Mouse (Mus musculus): ENCODE measurements at regions not wholly inside any gene's neighbourhood (a gene's known extent, or its start where the extent isn't known, plus 50 kb on each side); places are given as distances from the start of the nearest gene placed in this dataset.

GRCm38 (mm10) chr1:98192671-98193070 lies 97.2 kb upstream of the Pam start:
- Histone ChIP-seq H3K9me3 (no peaks in the 10 kb centered on the region), H3K4me3 (no peak overlapping the region), H3K9ac (no peak overlapping the region), H3K4me1 (peaks cover 20% of the 10 kb centered on the region), H3K27me3 (replicated peaks) (no peaks in the 10 kb centered on the region), H3K36me3 (no peaks in the 10 kb centered on the region), H3K27ac (no peak overlapping the region), H3K4me2 (replicated peaks) (no peak overlapping the region)
- WGBS, result 65% methylated on average over 4 of the region's 4 CpGs
- ATAC-seq (ENCODE audit: low FRiP score, low read depth), result no peak

GRCm38 (mm10) chr1:98192044-98192484 lies 96.6 kb upstream of the Pam start:
- no peak overlapping the region for H3K4me3 ChIP-seq
- no peak overlapping the region for H3K9ac ChIP-seq
- H3K4me2 ChIP-seq (replicated peaks), result no peak overlapping the region
- 52% methylated on average over 8 of the region's 8 CpGs for WGBS
- no peak for ATAC-seq (ENCODE audit: low FRiP score, low read depth)
- no peak overlapping the region for H3K27ac ChIP-seq
- H3K4me1 ChIP-seq, result peaks cover 20% of the 10 kb centered on the region
- no peaks in the 10 kb centered on the region for H3K27me3 ChIP-seq (replicated peaks)
- no peaks in the 10 kb centered on the region for H3K9me3 ChIP-seq
- H3K36me3 ChIP-seq, result no peaks in the 10 kb centered on the region

GRCm38 (mm10) chr1:98191331-98191730 lies 95.9 kb upstream of the Pam start:
- Histone ChIP-seq H3K36me3 (no peaks in the 10 kb centered on the region), H3K4me3 (no peak overlapping the region), H3K9me3 (no peaks in the 10 kb centered on the region), H3K27ac (no peak overlapping the region), H3K4me2 (replicated peaks) (no peak overlapping the region), H3K27me3 (replicated peaks) (no peaks in the 10 kb centered on the region), H3K4me1 (peaks cover 20% of the 10 kb centered on the region), H3K9ac (no peak overlapping the region)
- WGBS, result 30% methylated on average over 2 of the region's 2 CpGs
- no peak for ATAC-seq (ENCODE audit: low FRiP score, low read depth)

DNA sequence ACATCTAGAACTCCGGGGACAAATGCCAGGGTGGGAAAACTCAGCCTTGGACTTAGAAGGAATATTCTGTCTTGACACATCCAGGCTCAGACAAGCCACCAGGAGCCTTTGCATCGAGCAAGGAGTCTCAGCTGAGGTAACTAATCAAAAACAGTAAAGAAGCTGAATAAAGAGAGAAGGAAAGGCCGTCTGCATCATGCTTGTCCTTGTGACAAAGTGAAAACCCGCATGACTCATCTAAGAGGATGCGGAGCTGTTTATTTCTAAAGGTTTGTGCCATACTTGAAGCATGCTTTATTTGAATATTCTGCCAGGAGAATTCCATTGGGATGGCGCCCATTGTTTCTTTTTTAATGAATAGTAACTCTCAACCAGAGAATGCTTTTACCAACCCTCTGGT lies 95.3 kb upstream of the Pam start:
- no peak overlapping the region for H3K9ac ChIP-seq
- peaks cover 20% of the 10 kb centered on the region for H3K4me1 ChIP-seq
- H3K36me3 ChIP-seq, result no peaks in the 10 kb centered on the region
- WGBS, result 33% methylated on average over 6 of the region's 6 CpGs
- no peaks in the 10 kb centered on the region for H3K27me3 ChIP-seq (replicated peaks)
- no peaks in the 10 kb centered on the region for H3K9me3 ChIP-seq
- H3K4me3 ChIP-seq, result no peak overlapping the region
- H3K27ac ChIP-seq, result no peak overlapping the region
- peak; percentile 37; the same call in 1 of the 2 replicates for ATAC-seq (ENCODE audit: low FRiP score, low read depth)
- peak overlapping the region; percentile 7 for H3K4me2 ChIP-seq (replicated peaks)

DNA sequence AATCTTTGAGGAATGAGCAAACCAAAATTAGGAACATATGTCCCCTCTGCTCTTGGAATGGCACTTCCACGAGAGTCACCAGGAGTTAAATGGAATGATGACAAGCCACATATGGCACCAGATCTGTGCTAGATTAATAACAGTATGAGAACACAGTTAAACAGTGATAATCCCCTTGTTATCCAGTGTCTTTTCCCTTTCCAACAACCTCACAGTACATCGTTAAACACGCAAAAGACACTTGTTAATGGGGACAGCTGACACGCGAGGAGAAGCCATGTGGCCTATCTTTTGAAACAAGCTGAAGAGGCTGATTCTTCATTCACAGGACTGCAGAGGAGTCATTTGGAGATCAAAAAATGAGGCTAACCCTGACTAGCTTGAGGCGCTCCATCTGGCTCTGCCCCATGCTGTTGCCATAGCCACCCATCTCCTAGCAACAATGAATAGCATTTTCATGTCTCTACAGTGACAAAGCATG lies 94.6 kb upstream of the Pam start:
- H3K4me1 ChIP-seq, result peaks cover 20% of the 10 kb centered on the region
- 16% methylated on average over 6 of the region's 6 CpGs for WGBS
- no peak overlapping the region; the same call in 1 of the 2 replicates for H3K27ac ChIP-seq
- H3K4me3 ChIP-seq, result no peak overlapping the region
- 0 out of 2 replicates have a peak overlapping the region, but pooled peaks have one; percentile 2 for H3K4me2 ChIP-seq (replicated peaks)
- peak; percentile 98 for ATAC-seq (ENCODE audit: low FRiP score, low read depth)
- no peaks in the 10 kb centered on the region for H3K36me3 ChIP-seq
- no peak overlapping the region for H3K9ac ChIP-seq
- no peaks in the 10 kb centered on the region for H3K27me3 ChIP-seq (replicated peaks)
- no peaks in the 10 kb centered on the region for H3K9me3 ChIP-seq

- no peak for ATAC-seq (ENCODE audit: low FRiP score, low read depth)
- H3K4me1 ChIP-seq, result no peaks in the 10 kb centered on the region
- H3K4me2 ChIP-seq (replicated peaks), result no peak overlapping the region
- H3K9ac ChIP-seq, result no peak overlapping the region
- no peaks in the 10 kb centered on the region for H3K27me3 ChIP-seq (replicated peaks)
- H3K36me3 ChIP-seq, result no peaks in the 10 kb centered on the region
- 28% methylated on average over 6 of the region's 6 CpGs for WGBS
- H3K27ac ChIP-seq, result no peak overlapping the region
- H3K4me3 ChIP-seq, result no peak overlapping the region
- no peaks in the 10 kb centered on the region for H3K9me3 ChIP-seq
These were observed 84.9 kb upstream of the Pam start for GRCm38 (mm10) chr1:98180372-98180771.

GRCm38 (mm10) chr1:98179030-98179429 lies 83.6 kb upstream of the Pam start:
- no peaks in the 10 kb centered on the region for H3K9me3 ChIP-seq

GRCm38 (mm10) chr1:98174811-98175132 lies 79.3 kb upstream of the Pam start:
- H3K4me2 ChIP-seq (replicated peaks), result no peak overlapping the region
- no peaks in the 10 kb centered on the region for H3K36me3 ChIP-seq
- no peaks in the 10 kb centered on the region for H3K4me1 ChIP-seq
- 60% methylated on average over 4 of the region's 4 CpGs for WGBS
- 0 out of 2 replicates have a peak, but pooled peaks have one; percentile 18 for ATAC-seq (ENCODE audit: low FRiP score, low read depth)
- no peak overlapping the region for H3K27ac ChIP-seq
- no peak overlapping the region for H3K4me3 ChIP-seq
- H3K9me3 ChIP-seq, result no peaks in the 10 kb centered on the region
- H3K27me3 ChIP-seq (replicated peaks), result no peaks in the 10 kb centered on the region
- no peak overlapping the region for H3K9ac ChIP-seq

More at GRCm38 (mm10) chr1:98179030-98179429, 83.6 kb upstream of the Pam start:
- WGBS, result 36% methylated on average over 1 of the region's 1 CpGs
- no peak for ATAC-seq (ENCODE audit: low FRiP score, low read depth)
- H3K4me1 ChIP-seq, result no peaks in the 10 kb centered on the region
- no peak overlapping the region for H3K4me3 ChIP-seq
- H3K9ac ChIP-seq, result no peak overlapping the region
- no peaks in the 10 kb centered on the region for H3K27me3 ChIP-seq (replicated peaks)
- H3K27ac ChIP-seq, result no peak overlapping the region
- no peak overlapping the region for H3K4me2 ChIP-seq (replicated peaks)
- no peaks in the 10 kb centered on the region for H3K36me3 ChIP-seq

- no peak overlapping the region for H3K4me2 ChIP-seq (replicated peaks)
- no peak overlapping the region for H3K4me3 ChIP-seq
- no peaks in the 10 kb centered on the region for H3K9me3 ChIP-seq
- H3K36me3 ChIP-seq, result no peaks in the 10 kb centered on the region
- H3K4me1 ChIP-seq, result no peaks in the 10 kb centered on the region
- H3K27me3 ChIP-seq (replicated peaks), result no peaks in the 10 kb centered on the region
- no peak overlapping the region for H3K9ac ChIP-seq
- ATAC-seq (ENCODE audit: low FRiP score, low read depth), result peak; percentile 67
- no peak overlapping the region for H3K27ac ChIP-seq
- 62% methylated on average over 11 of the region's 11 CpGs for WGBS
These were observed 78.7 kb upstream of the Pam start for GRCm38 (mm10) chr1:98173907-98174810.

GRCm38 (mm10) chr1:98173431-98173830 lies 78.0 kb upstream of the Pam start:
- WGBS, result 71% methylated on average over 2 of the region's 2 CpGs
- H3K36me3 ChIP-seq, result no peaks in the 10 kb centered on the region
- no peak for ATAC-seq (ENCODE audit: low FRiP score, low read depth)
- no peak overlapping the region for H3K4me3 ChIP-seq
- H3K9me3 ChIP-seq, result no peaks in the 10 kb centered on the region
- no peaks in the 10 kb centered on the region for H3K27me3 ChIP-seq (replicated peaks)
- no peak overlapping the region for H3K9ac ChIP-seq
- no peak overlapping the region for H3K4me2 ChIP-seq (replicated peaks)
- H3K27ac ChIP-seq, result no peak overlapping the region
- H3K4me1 ChIP-seq, result no peaks in the 10 kb centered on the region

GRCm38 (mm10) chr1:98171291-98171690 lies 75.8 kb upstream of the Pam start:
- Histone ChIP-seq H3K9me3 (no peaks in the 10 kb centered on the region), H3K4me1 (no peaks in the 10 kb centered on the region), H3K4me2 (replicated peaks) (no peak overlapping the region), H3K9ac (no peak overlapping the region), H3K36me3 (no peaks in the 10 kb centered on the region), H3K27me3 (replicated peaks) (no peaks in the 10 kb centered on the region), H3K4me3 (no peak overlapping the region), H3K27ac (no peak overlapping the region)
- WGBS, result 84% methylated on average over 2 of the region's 2 CpGs
- no peak for ATAC-seq (ENCODE audit: low FRiP score, low read depth)

GRCm38 (mm10) chr1:98169352-98169751 lies 73.9 kb upstream of the Pam start:
- Histone ChIP-seq H3K4me2 (replicated peaks) (no peak overlapping the region), H3K27ac (no peak overlapping the region), H3K4me3 (no peak overlapping the region), H3K27me3 (replicated peaks) (no peaks in the 10 kb centered on the region), H3K36me3 (no peaks in the 10 kb centered on the region), H3K4me1 (no peaks in the 10 kb centered on the region), H3K9ac (no peak overlapping the region), H3K9me3 (no peaks in the 10 kb centered on the region)
- ATAC-seq (ENCODE audit: low FRiP score, low read depth), result no peak

DNA sequence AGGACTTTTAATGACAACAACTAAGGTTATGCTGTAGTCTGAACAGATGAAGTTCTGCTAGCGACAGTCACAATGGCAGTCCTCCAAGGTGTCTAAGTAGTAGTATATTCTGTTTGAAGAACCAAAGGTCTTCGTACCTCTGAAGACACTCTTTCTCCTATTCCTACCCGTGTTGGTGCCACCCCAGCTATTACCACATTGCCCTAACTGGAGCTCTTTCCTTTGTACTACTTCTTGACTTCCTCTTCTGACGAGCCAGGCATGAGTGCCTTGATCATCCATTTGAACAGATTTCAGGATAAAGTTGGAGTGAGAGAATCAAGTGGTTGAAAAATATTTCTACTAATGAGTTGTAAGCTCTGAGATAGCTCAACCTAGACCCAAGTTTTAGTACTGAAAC lies 72.4 kb upstream of the Pam start:
- H3K9me3 ChIP-seq, result no peaks in the 10 kb centered on the region
- H3K4me2 ChIP-seq (replicated peaks), result no peak overlapping the region
- H3K4me1 ChIP-seq, result no peaks in the 10 kb centered on the region
- no peaks in the 10 kb centered on the region for H3K27me3 ChIP-seq (replicated peaks)
- no peak overlapping the region for H3K9ac ChIP-seq
- H3K4me3 ChIP-seq, result no peak overlapping the region
- 91% methylated on average over 4 of the region's 4 CpGs for WGBS
- no peak overlapping the region for H3K27ac ChIP-seq
- no peaks in the 10 kb centered on the region for H3K36me3 ChIP-seq
- ATAC-seq (ENCODE audit: low FRiP score, low read depth), result no peak

Measured in neural tube, embryonic 12.5 days (tissue).